Mouse (Mus musculus): ENCODE measurements at regions not wholly inside any gene's neighbourhood (a gene's known extent, or its start where the extent isn't known, plus 50 kb on each side); places are given as distances from the start of the nearest gene placed in this dataset.

GRCm38 (mm10) chr8:51906516-51906915, 1605.0 kb upstream of the Aga start:
- DNase-seq, result peak; percentile 45 to 58

GRCm38 (mm10) chr8:51910351-51910750, 1601.2 kb upstream of the Aga start:
- no peak for DNase-seq

DNA sequence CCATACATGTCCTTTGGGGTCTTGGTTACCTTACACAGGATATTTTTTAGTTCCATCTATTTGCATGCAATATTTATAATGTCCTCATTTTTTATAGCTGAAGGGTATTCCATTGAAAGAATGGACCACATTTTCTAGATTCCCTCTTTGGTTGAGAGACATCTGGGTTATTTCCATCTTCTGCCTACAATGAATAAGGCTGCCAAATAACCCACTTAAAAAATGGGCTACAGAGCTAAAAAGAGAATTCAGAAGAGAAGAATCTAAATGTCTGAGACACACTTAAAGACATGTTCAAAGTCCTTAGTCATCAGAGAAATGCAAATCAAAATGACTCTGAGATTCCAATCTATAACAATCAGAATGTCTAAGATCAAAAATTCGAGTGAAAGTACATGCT, 1566.7 kb upstream of the Aga start:
- no peak for DNase-seq

- peak; percentile 70 to 72 for DNase-seq
Observed at GRCm38 (mm10) chr8:51962516-51962915, 1549.0 kb upstream of the Aga start.

DNA sequence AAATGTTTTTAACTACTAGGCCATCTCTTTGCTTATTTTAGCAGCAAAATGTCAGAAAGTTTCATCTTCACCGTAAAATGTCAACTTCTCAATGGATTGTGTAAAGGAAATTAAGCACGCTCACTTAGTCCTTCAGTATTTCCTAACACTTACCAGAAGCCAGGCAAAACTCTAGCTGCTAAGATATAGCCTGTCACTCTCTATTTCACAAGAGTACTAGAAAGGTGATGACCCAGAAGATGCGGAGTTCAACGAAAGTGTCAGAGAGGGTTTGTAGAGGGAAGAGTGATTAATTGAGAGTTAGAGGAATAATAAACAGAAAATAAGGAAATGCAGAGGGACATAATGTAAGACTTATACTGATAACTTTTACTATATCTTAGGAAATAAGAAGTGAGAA, 1509.8 kb upstream of the Aga start:
- DNase-seq, result no peak

All from cerebellum, postnatal 10 days (tissue).